Mouse (Mus musculus) brown adipose tissue, adult 24 weeks (tissue): Measurements from ENCODE around the gene Hoxa13. TPM values are rescaled to one million over a fixed set of nuclear protein-coding genes. Genes with fewer than 3 reads are reported as not detected.

Experiments
- H3K27ac ChIP-seq: fragments of 200-500 bp; replicated peaks from 2 replicates; pipeline ENCODE4 v1.5.1; 2012; ENCODE audit warnings: low read depth, mild to moderate bottlenecking, low read length
- H3K4me1 ChIP-seq: fragments of 200-500 bp; 2 replicates; pipeline ENCODE4 v1.6.1; 2012; ENCODE audit warnings: low read length, mixed read lengths; ENCODE audit not compliant: control insufficient read depth, insufficient read depth, insufficient read length
- H3K4me3 ChIP-seq: fragments of 200-500 bp; 2 replicates; pipeline ENCODE4 v1.5.1; 2012; ENCODE audit warnings: low read depth, mild to moderate bottlenecking, low read length, moderate library complexity; ENCODE audit not compliant: insufficient read depth
- polyA plus RNA-seq: library from polyadenylated mRNA; stranded (reverse); fragments of >200 nt; gene quantifications from 2 replicates; pipeline ENCODE4 v1.2.4, GENCODE M21; 2012; ENCODE audit not compliant: missing spikeins, insufficient read depth, insufficient read length

The Hoxa13 gene
- polyA plus RNA-seq = not detected in 2 replicates

- peak within 1 kb of the TSS; percentile 38 for H3K4me3 ChIP-seq
- no peak within 1 kb of the TSS for H3K27ac ChIP-seq
- H3K4me1 ChIP-seq = no peaks in the 10 kb centered on the region
These were observed at the start of gene Hoxa13 for GRCm38 (mm10) chr6:52260654-52261575. Gene Hoxa13, minus strand, starts transcription at chr6:52260880.

GRCm38 (mm10) chr6:52310366-52310765 lies 49.7 kb upstream of the Hoxa13 start:
- H3K4me3 ChIP-seq = no peak overlapping the region
- H3K4me1 ChIP-seq = no peaks in the 10 kb centered on the region

GRCm38 (mm10) chr6:52309766-52310165 lies 49.1 kb upstream of the Hoxa13 start:
- Histone ChIP-seq H3K27ac (no peak overlapping the region), H3K4me1 (no peaks in the 10 kb centered on the region), H3K4me3 (no peak overlapping the region)

More at GRCm38 (mm10) chr6:52310366-52310765, 49.7 kb upstream of the Hoxa13 start:
- H3K27ac ChIP-seq = no peak overlapping the region

GRCm38 (mm10) chr6:52305877-52306389 lies 45.3 kb upstream of the Hoxa13 start:
- H3K4me1 ChIP-seq = no peaks in the 10 kb centered on the region
- H3K27ac ChIP-seq = no peak overlapping the region
- peak overlapping the region; percentile 40 for H3K4me3 ChIP-seq

GRCm38 (mm10) chr6:52303426-52303825 lies 42.7 kb upstream of the Hoxa13 start:
- no peak overlapping the region for H3K27ac ChIP-seq
- H3K4me3 ChIP-seq = no peak overlapping the region
- H3K4me1 ChIP-seq = no peaks in the 10 kb centered on the region

- Histone ChIP-seq H3K4me3 (no peak overlapping the region), H3K27ac (no peak overlapping the region), H3K4me1 (no peaks in the 10 kb centered on the region)
These were observed 40.1 kb upstream of the Hoxa13 start for GRCm38 (mm10) chr6:52300806-52301205.

- Histone ChIP-seq H3K4me3 (no peak overlapping the region), H3K4me1 (no peaks in the 10 kb centered on the region), H3K27ac (no peak overlapping the region)
These were observed 37.8 kb upstream of the Hoxa13 start for GRCm38 (mm10) chr6:52298511-52298910.

GRCm38 (mm10) chr6:52294616-52295015 lies 33.9 kb upstream of the Hoxa13 start:
- Histone ChIP-seq H3K4me3 (no peak overlapping the region), H3K27ac (no peak overlapping the region), H3K4me1 (no peaks in the 10 kb centered on the region)

GRCm38 (mm10) chr6:52292328-52292727 lies 31.6 kb upstream of the Hoxa13 start:
- Histone ChIP-seq H3K4me1 (no peaks in the 10 kb centered on the region), H3K27ac (no peak overlapping the region), H3K4me3 (no peak overlapping the region)

GRCm38 (mm10) chr6:52291021-52291860 lies 30.6 kb upstream of the Hoxa13 start:
- Histone ChIP-seq H3K27ac (no peak overlapping the region), H3K4me3 (0 out of 2 replicates have a peak overlapping the region, but pooled peaks have one; percentile 2), H3K4me1 (no peaks in the 10 kb centered on the region)

- H3K4me3 ChIP-seq = no peak overlapping the region
These were observed 29.5 kb upstream of the Hoxa13 start for GRCm38 (mm10) chr6:52290186-52290585.

GRCm38 (mm10) chr6:52283896-52284295 lies 23.2 kb upstream of the Hoxa13 start:
- Histone ChIP-seq H3K4me1 (no peaks in the 10 kb centered on the region), H3K27ac (no peak overlapping the region), H3K4me3 (no peak overlapping the region)

More at GRCm38 (mm10) chr6:52290186-52290585, 29.5 kb upstream of the Hoxa13 start:
- Histone ChIP-seq H3K4me1 (no peaks in the 10 kb centered on the region), H3K27ac (no peak overlapping the region)

GRCm38 (mm10) chr6:52281084-52281483 lies 20.4 kb upstream of the Hoxa13 start:
- Histone ChIP-seq H3K27ac (no peak overlapping the region), H3K4me3 (no peak overlapping the region), H3K4me1 (no peaks in the 10 kb centered on the region)

GRCm38 (mm10) chr6:52276920-52277319 lies 16.2 kb upstream of the Hoxa13 start:
- H3K4me1 ChIP-seq = no peaks in the 10 kb centered on the region
- no peak overlapping the region for H3K4me3 ChIP-seq

GRCm38 (mm10) chr6:52276382-52276781 lies 15.7 kb upstream of the Hoxa13 start:
- Histone ChIP-seq H3K27ac (no peak overlapping the region), H3K4me1 (no peaks in the 10 kb centered on the region), H3K4me3 (no peak overlapping the region)

More at GRCm38 (mm10) chr6:52276920-52277319, 16.2 kb upstream of the Hoxa13 start:
- no peak overlapping the region for H3K27ac ChIP-seq
